Mouse (Mus musculus) intestine, postnatal 0 days (tissue): ENCODE measurements around the gene Lin7b. TPM values are rescaled to one million over a fixed set of nuclear protein-coding genes. Genes with fewer than 3 reads are reported as not detected.
A peak's percentile ranks its signal among the peaks of the same experiment; 100 is the strongest.

ENCODE experiments used
- ATAC-seq: fragments of 200-750 bp; cut with Nextera tagmentation; 2 replicates; pipeline ENCODE4 v1.8.0; 2017; ENCODE audit warnings: mild to moderate bottlenecking, moderate TSS enrichment, moderate library complexity
- H3K27ac ChIP-seq: fragments of 300-500 bp; sonication (generic); 2 replicates; pipeline ENCODE4 v1.5.1; 2014; ENCODE audit warnings: mild to moderate bottlenecking, low read depth, low read length, moderate library complexity
- H3K27me3 ChIP-seq: fragments of 300-500 bp; sonication (generic); replicated peaks from 2 replicates; pipeline ENCODE4 v1.6.1; 2014; ENCODE audit warnings: low read length, mixed read lengths; ENCODE audit not compliant: control insufficient read depth, insufficient read depth
- H3K36me3 ChIP-seq: fragments of 300-500 bp; sonication (generic); 2 replicates; pipeline ENCODE4 v1.6.1; 2014; ENCODE audit warnings: mild to moderate bottlenecking, moderate library complexity; ENCODE audit not compliant: control insufficient read depth, insufficient read depth
- H3K4me1 ChIP-seq: fragments of 300-500 bp; sonication (generic); replicated peaks from 2 replicates; pipeline ENCODE4 v1.6.1; 2014; ENCODE audit warnings: antibody characterized with exemption, low read length, mixed read lengths; ENCODE audit not compliant: control insufficient read depth, insufficient read depth
- H3K4me2 ChIP-seq: fragments of 300-500 bp; sonication (generic); replicated peaks from 2 replicates; pipeline ENCODE4 v1.6.1; 2014; ENCODE audit warnings: low read depth, mild to moderate bottlenecking, moderate library complexity
- H3K4me3 ChIP-seq: fragments of 300-500 bp; sonication (generic); 2 replicates; pipeline ENCODE4 v1.5.1; 2014; ENCODE audit warnings: low read depth, low read length
- H3K9ac ChIP-seq: fragments of 300-500 bp; sonication (generic); 2 replicates; pipeline ENCODE4 v1.6.1; 2014; ENCODE audit warnings: mild to moderate bottlenecking, low read depth, low read length
- H3K9me3 ChIP-seq: fragments of 300-500 bp; sonication (generic); 2 replicates; pipeline ENCODE4 v1.6.1; 2016; ENCODE audit warnings: mixed run types; ENCODE audit not compliant: control insufficient read depth
- CTCF ChIP-seq: sonication (generic); IDR thresholded peaks from 2 replicates; pipeline ENCODE4 v1.5.1; 2016; ENCODE audit warnings: low read depth, mild to moderate bottlenecking, control low read depth, antibody characterized with exemption, moderate library complexity
- WGBS: fragments of 180-500 bp; shearing (Covaris S2); extraction: QIAGEN DNeasy Blood & Tissue Kit; methylation state at CpG from one replicate; pipeline ENCODE4 v1.1.7; 2014; 5-methylcytosine and 5-hydroxymethylcytosine counted together
- polyA plus RNA-seq: library from polyadenylated mRNA; unstranded; fragments of >200 nt; fragmentation: Nextera tagmentation; extraction: Ambion mirVana; gene quantifications from 2 replicates; pipeline ENCODE4 v1.2.1, GENCODE M21; 2015

Lin7b gene
- polyA plus RNA-seq, 1 experiment from 2014 or later = 3.4 TPM

DNA sequence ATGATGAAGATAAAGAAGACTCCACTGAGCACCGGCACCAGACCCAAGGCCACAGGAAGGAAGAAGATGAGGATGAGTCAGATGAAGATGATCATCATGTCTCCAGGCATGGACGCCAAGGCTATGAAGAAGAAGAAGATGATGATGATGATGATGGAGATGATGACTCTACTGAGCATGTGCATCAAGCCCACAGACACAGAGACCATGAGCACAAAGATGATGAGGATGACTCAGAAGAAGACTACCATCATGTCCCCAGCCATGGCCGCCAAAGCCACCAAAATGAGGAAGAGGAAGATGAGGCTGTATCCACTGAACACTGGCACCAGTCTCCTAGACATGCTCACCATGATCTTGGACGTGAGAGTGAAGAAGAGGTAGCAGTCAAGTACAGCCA, 34.1 kb downstream of the Lin7b start:
- no peak for ATAC-seq
- Histone ChIP-seq H3K4me1 (peaks cover 19% of the 10 kb centered on the region), H3K9ac (no peak overlapping the region), H3K27ac (no peak overlapping the region), H3K4me2 (no peak overlapping the region), H3K9me3 (no peaks in the 10 kb centered on the region), H3K4me3 (no peak overlapping the region), H3K36me3 (no peaks in the 10 kb centered on the region), H3K27me3 (no peaks in the 10 kb centered on the region)
- TF ChIP-seq CTCF = no peak
- whole genome bisulfite sequencing = 89% methylated on average over 4 of the region's 4 CpGs

DNA sequence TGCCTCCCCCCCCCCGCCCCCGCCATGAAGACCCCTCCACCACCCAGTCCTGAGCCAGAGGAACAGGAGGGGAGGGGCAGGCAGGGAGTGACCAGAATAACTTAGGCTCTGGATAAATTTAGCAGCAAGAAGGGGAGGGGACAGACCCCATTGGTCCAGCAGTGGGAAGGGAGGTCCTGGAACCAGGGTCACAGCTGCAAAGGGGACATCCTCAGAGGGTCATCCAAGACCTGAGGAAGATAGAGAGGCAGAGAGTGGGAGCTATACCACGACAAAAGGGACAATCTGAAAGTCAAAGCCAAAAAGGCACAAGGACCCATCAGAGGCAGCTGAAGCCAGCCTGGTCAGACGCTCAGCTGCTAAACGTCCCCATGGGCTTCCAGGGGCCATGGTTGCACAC, 35.3 kb downstream of the Lin7b start, which contains the start of gene Hrc:
TSS of gene Hrc (plus strand) at position 235 of the 400 bp plus-strand sequence.
- no peaks in the 10 kb centered on the region for H3K9me3 ChIP-seq
- H3K4me2 ChIP-seq = peak within 1 kb of the TSS; percentile 79
- no peak within 1 kb of the TSS for H3K9ac ChIP-seq
- no peak within 1 kb of the TSS for H3K4me3 ChIP-seq
- TF ChIP-seq CTCF = no peak
- H3K36me3 ChIP-seq = peaks cover 7% of the 10 kb centered on the region; the same call in 1 of the 2 replicates
- no peak within 1 kb of the TSS; the same call in 1 of the 2 replicates for H3K27ac ChIP-seq
- H3K4me1 ChIP-seq = peaks cover 23% of the 10 kb centered on the region
- ATAC-seq = no peak
- 42% methylated on average over 5 of the region's 5 CpGs for WGBS
- H3K27me3 ChIP-seq = no peaks in the 10 kb centered on the region

DNA sequence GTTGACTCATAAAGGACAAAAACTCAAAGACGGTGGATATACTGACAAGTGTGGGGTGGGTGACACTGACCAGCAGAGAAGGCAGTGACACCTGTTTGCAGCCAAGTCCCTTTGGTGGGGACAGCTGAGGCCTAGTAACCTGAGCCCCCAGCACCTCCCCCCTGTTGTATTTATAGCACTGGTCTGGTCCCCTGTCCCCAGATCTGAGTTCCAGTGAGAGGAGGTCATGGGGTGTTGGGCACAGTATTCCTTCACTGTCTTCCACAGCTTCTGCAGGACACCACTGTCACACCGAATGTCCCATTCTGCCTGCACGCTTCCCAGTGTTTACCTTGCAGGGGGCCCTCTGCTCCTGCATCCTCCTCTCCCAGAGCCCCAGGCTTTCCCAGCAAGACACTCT, 35.8 kb downstream of the Lin7b start:
- Histone ChIP-seq H3K27me3 (no peaks in the 10 kb centered on the region), H3K4me3 (no peak overlapping the region), H3K9ac (no peak overlapping the region), H3K4me2 (peak overlapping the region; percentile 17; the same call in 1 of the 2 replicates), H3K36me3 (peaks cover 8% of the 10 kb centered on the region; the same call in 1 of the 2 replicates), H3K9me3 (no peaks in the 10 kb centered on the region), H3K27ac (no peak overlapping the region), H3K4me1 (peaks cover 23% of the 10 kb centered on the region)
- ATAC-seq = no peak
- WGBS = 22% methylated on average over 3 of the region's 3 CpGs
- no peak for TF ChIP-seq CTCF

DNA sequence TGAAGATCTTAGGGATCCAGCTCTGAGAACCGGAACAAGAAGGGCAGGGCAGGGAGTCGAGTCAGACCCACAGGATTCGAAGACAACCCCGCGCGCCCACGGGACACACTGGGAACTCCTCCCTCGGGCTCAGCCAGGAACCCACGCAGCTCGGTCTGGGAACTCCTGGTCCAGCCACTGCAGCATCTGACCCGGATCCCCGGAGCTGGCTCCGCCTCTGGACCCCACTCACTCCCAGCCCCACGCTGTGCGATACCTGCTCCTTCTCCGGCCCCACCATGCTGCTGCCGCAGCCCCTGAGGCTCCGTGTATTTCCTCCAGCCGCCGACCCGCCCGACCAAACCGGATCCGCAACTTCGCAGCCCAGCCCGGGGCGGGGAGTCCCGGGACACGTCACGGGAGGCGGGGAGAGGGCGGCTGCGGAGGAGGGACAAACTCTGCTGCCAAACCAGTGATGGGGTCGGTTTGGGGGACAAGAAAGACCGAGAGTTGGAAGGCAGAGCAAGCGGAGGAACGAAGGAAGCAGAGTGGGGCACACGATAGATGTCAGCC, 36.9 kb downstream of the Lin7b start, which contains the start of gene Trpm4:
TSS of gene Trpm4 (minus strand) at position 350 of the 552 bp plus-strand sequence.
- no peaks in the 10 kb centered on the region for H3K27me3 ChIP-seq
- peak within 1 kb of the TSS; percentile 79 for H3K4me2 ChIP-seq
- peak within 1 kb of the TSS; percentile 71 for H3K9ac ChIP-seq
- H3K36me3 ChIP-seq = peaks cover 8% of the 10 kb centered on the region; the same call in 1 of the 2 replicates
- H3K27ac ChIP-seq = peak within 1 kb of the TSS; percentile 91
- ATAC-seq = peak; percentile 68
- H3K4me1 ChIP-seq = peaks cover 19% of the 10 kb centered on the region
- H3K9me3 ChIP-seq = no peaks in the 10 kb centered on the region
- H3K4me3 ChIP-seq = peak within 1 kb of the TSS; percentile 73
- WGBS = under 1% methylated on average over 38 of the region's 38 CpGs
- no peak for TF ChIP-seq CTCF

DNA sequence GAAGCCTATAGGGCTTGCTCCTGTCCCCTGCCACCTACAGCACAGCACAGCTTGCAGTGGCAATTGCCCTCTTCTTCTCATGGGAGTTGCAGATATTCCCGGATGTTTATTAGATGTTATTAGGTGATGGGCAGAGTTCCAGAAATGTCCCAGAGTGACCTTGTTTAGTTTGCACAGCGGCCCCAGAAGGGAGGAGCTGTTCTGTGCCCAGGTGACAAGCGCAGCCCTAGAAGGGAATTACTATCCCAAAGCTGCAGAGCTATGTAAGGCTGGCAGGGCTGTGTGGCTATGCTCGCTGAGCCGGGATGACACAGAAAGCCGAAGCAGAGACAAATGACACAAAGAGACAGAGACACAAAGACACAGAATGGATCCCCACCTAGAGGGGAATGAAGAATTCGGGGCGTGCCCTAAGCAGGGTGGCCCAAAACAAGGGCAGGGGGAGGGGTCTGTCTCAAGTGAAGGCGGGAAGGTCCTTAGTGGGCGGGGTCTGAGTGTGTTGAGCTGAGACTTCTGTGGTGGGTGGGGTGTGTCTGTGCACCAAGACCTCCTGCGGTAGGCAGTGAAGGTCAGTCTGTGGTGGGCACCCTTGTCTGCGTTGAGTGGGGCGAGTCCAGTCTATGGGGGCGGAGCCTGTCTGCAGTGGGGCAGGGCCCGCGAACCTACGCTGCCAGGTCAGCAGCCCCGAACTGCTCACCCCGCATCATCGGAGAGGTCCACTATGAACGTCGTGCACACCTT, 37.5 kb downstream of the Lin7b start:
- Histone ChIP-seq H3K27me3 (no peaks in the 10 kb centered on the region), H3K4me3 (peak overlapping the region; percentile 73), H3K4me2 (peak overlapping the region; percentile 79), H3K27ac (peak overlapping the region; percentile 91), H3K4me1 (peaks cover 13% of the 10 kb centered on the region; the same call in 1 of the 2 replicates), H3K9ac (peak overlapping the region; percentile 71), H3K36me3 (peaks cover 8% of the 10 kb centered on the region; the same call in 1 of the 2 replicates), H3K9me3 (no peaks in the 10 kb centered on the region)
- WGBS = under 1% methylated on average over 22 of the region's 22 CpGs
- no peak; the same call in none of the 2 replicates for TF ChIP-seq CTCF
- peak; percentile 65 for ATAC-seq

DNA sequence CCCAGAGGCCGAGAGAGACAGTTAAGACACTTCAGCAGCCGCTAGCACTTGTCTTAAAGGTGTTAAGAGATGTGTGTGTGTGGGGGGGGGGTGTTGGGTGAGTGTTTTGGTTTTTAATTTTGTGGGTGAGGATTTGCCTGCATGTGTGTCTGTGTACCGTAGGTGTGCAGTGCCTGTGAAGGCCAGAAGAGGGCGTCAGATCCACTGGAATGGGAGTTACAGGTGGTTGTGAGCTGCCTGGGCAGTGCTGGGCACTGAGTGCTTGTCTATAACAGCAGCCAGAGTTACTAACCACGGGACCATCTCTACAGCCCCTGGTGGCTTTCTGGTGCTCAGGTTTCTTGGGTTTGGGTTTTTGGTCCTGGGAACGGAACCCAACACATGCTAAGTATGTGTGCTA, 38.9 kb downstream of the Lin7b start:
- Histone ChIP-seq H3K4me2 (no peak overlapping the region), H3K27me3 (no peaks in the 10 kb centered on the region), H3K9me3 (no peaks in the 10 kb centered on the region), H3K4me3 (no peak overlapping the region), H3K4me1 (0 out of 2 replicates have a peak, but pooled peaks cover 10% of the 10 kb centered on the region), H3K36me3 (peaks cover 22% of the 10 kb centered on the region), H3K27ac (no peak overlapping the region), H3K9ac (no peak overlapping the region)
- WGBS = 87% methylated on average over 6 of the region's 6 CpGs
- no peak for ATAC-seq
- peak; percentile 55 for TF ChIP-seq CTCF
